Mouse (Mus musculus): ENCODE results near the gene Axdnd1. TPM values are rescaled to one million over a fixed set of nuclear protein-coding genes. Genes with fewer than 3 reads are reported as not detected.

The Axdnd1 gene
- polyA plus RNA-seq, 1 experiment from 2014 or later = 0.67 TPM

- Histone ChIP-seq H3K9ac (no peak overlapping the region), H3K4me2 (replicated peaks) (no peak overlapping the region), H3K4me1 (no peaks in the 10 kb centered on the region), H3K9me3 (replicated peaks) (no peaks in the 10 kb centered on the region), H3K27me3 (no peaks in the 10 kb centered on the region), H3K36me3 (no peaks in the 10 kb centered on the region), H3K4me3 (no peak overlapping the region), H3K27ac (no peak overlapping the region)
- 94% methylated on average over 2 of the region's 2 CpGs for WGBS
- no peak for ATAC-seq (ENCODE audit: low FRiP score)
These were observed 34.2 kb upstream of the Axdnd1 start for GRCm38 (mm10) chr1:156455005-156455758.

GRCm38 (mm10) chr1:156454384-156454783 lies 33.4 kb upstream of the Axdnd1 start:
- no peak overlapping the region for H3K4me2 ChIP-seq (replicated peaks)
- no peak for ATAC-seq (ENCODE audit: low FRiP score)
- 68% methylated on average over 7 of the region's 7 CpGs for WGBS
- no peaks in the 10 kb centered on the region for H3K4me1 ChIP-seq
- no peaks in the 10 kb centered on the region for H3K36me3 ChIP-seq
- no peaks in the 10 kb centered on the region for H3K9me3 ChIP-seq (replicated peaks)
- no peak overlapping the region for H3K27ac ChIP-seq
- no peak overlapping the region for H3K4me3 ChIP-seq
- H3K9ac ChIP-seq = no peak overlapping the region
- H3K27me3 ChIP-seq = no peaks in the 10 kb centered on the region

GRCm38 (mm10) chr1:156453876-156454275 lies 32.9 kb upstream of the Axdnd1 start:
- Histone ChIP-seq H3K4me1 (no peaks in the 10 kb centered on the region), H3K27me3 (no peaks in the 10 kb centered on the region), H3K4me2 (replicated peaks) (no peak overlapping the region), H3K27ac (no peak overlapping the region), H3K9ac (no peak overlapping the region), H3K4me3 (no peak overlapping the region), H3K36me3 (no peaks in the 10 kb centered on the region), H3K9me3 (replicated peaks) (no peaks in the 10 kb centered on the region)
- no peak for ATAC-seq (ENCODE audit: low FRiP score)
- 80% methylated on average over 10 of the region's 10 CpGs for WGBS

- no peak overlapping the region for H3K9ac ChIP-seq
- H3K27me3 ChIP-seq = no peaks in the 10 kb centered on the region
- H3K4me2 ChIP-seq (replicated peaks) = no peak overlapping the region
- H3K4me1 ChIP-seq = no peaks in the 10 kb centered on the region
- H3K36me3 ChIP-seq = no peaks in the 10 kb centered on the region
- ATAC-seq (ENCODE audit: low FRiP score) = no peak
- no peak overlapping the region for H3K4me3 ChIP-seq
- no peaks in the 10 kb centered on the region for H3K9me3 ChIP-seq (replicated peaks)
- WGBS = 50% methylated on average over 4 of the region's 4 CpGs
- no peak overlapping the region for H3K27ac ChIP-seq
These were observed 29.5 kb upstream of the Axdnd1 start for GRCm38 (mm10) chr1:156450478-156450877.

GRCm38 (mm10) chr1:156449691-156450090 lies 28.7 kb upstream of the Axdnd1 start:
- no peaks in the 10 kb centered on the region for H3K27me3 ChIP-seq
- no peak overlapping the region for H3K4me3 ChIP-seq
- 68% methylated on average over 17 of the region's 17 CpGs for WGBS
- H3K4me2 ChIP-seq (replicated peaks) = no peak overlapping the region
- H3K9me3 ChIP-seq (replicated peaks) = no peaks in the 10 kb centered on the region
- H3K27ac ChIP-seq = no peak overlapping the region
- no peak overlapping the region for H3K9ac ChIP-seq
- H3K36me3 ChIP-seq = peaks cover 3% of the 10 kb centered on the region; the same call in 1 of the 2 replicates
- no peaks in the 10 kb centered on the region for H3K4me1 ChIP-seq
- no peak for ATAC-seq (ENCODE audit: low FRiP score)

GRCm38 (mm10) chr1:156449089-156449488 lies 28.1 kb upstream of the Axdnd1 start:
- no peaks in the 10 kb centered on the region for H3K4me1 ChIP-seq
- peaks cover 4% of the 10 kb centered on the region; the same call in 1 of the 2 replicates for H3K36me3 ChIP-seq
- no peak overlapping the region for H3K4me2 ChIP-seq (replicated peaks)
- H3K9ac ChIP-seq = no peak overlapping the region
- no peak for ATAC-seq (ENCODE audit: low FRiP score)
- WGBS = 81% methylated on average over 7 of the region's 7 CpGs
- H3K27me3 ChIP-seq = no peaks in the 10 kb centered on the region
- H3K9me3 ChIP-seq (replicated peaks) = no peaks in the 10 kb centered on the region
- H3K4me3 ChIP-seq = no peak overlapping the region
- no peak overlapping the region for H3K27ac ChIP-seq

GRCm38 (mm10) chr1:156445049-156445448 lies 24.1 kb upstream of the Axdnd1 start:
- Histone ChIP-seq H3K9ac (no peak overlapping the region), H3K4me2 (replicated peaks) (no peak overlapping the region), H3K27me3 (no peaks in the 10 kb centered on the region), H3K9me3 (replicated peaks) (no peaks in the 10 kb centered on the region), H3K36me3 (peaks cover 10% of the 10 kb centered on the region; the same call in 1 of the 2 replicates), H3K4me3 (no peak overlapping the region), H3K4me1 (no peaks in the 10 kb centered on the region), H3K27ac (no peak overlapping the region)
- ATAC-seq (ENCODE audit: low FRiP score) = no peak
- 94% methylated on average over 1 of the region's 1 CpGs for WGBS

- Histone ChIP-seq H3K4me1 (no peaks in the 10 kb centered on the region), H3K4me3 (no peak overlapping the region), H3K36me3 (peaks cover 10% of the 10 kb centered on the region; the same call in 1 of the 2 replicates), H3K9ac (no peak overlapping the region), H3K27ac (no peak overlapping the region), H3K9me3 (replicated peaks) (no peaks in the 10 kb centered on the region), H3K27me3 (no peaks in the 10 kb centered on the region), H3K4me2 (replicated peaks) (no peak overlapping the region)
- no peak for ATAC-seq (ENCODE audit: low FRiP score)
- WGBS = 89% methylated on average over 6 of the region's 6 CpGs
These were observed 21.8 kb upstream of the Axdnd1 start for GRCm38 (mm10) chr1:156442776-156443175.

- Histone ChIP-seq H3K4me2 (replicated peaks) (no peak overlapping the region), H3K9me3 (replicated peaks) (no peaks in the 10 kb centered on the region), H3K27ac (no peak overlapping the region), H3K9ac (no peak overlapping the region), H3K4me1 (no peaks in the 10 kb centered on the region), H3K4me3 (no peak overlapping the region), H3K36me3 (peaks cover 13% of the 10 kb centered on the region; the same call in 1 of the 2 replicates), H3K27me3 (no peaks in the 10 kb centered on the region)
- WGBS = 97% methylated on average over 12 of the region's 12 CpGs
- ATAC-seq (ENCODE audit: low FRiP score) = no peak
These were observed 21.3 kb upstream of the Axdnd1 start for GRCm38 (mm10) chr1:156442266-156442665.

GRCm38 (mm10) chr1:156437726-156438125 lies 16.8 kb upstream of the Axdnd1 start:
- Histone ChIP-seq H3K27me3 (no peaks in the 10 kb centered on the region), H3K9me3 (replicated peaks) (no peaks in the 10 kb centered on the region), H3K27ac (no peak overlapping the region), H3K9ac (no peak overlapping the region), H3K36me3 (peaks cover 27% of the 10 kb centered on the region), H3K4me1 (no peaks in the 10 kb centered on the region), H3K4me3 (no peak overlapping the region), H3K4me2 (replicated peaks) (no peak overlapping the region)
- ATAC-seq (ENCODE audit: low FRiP score) = no peak
- WGBS = 93% methylated on average over 5 of the region's 5 CpGs

- no peaks in the 10 kb centered on the region for H3K4me1 ChIP-seq
- no peaks in the 10 kb centered on the region for H3K27me3 ChIP-seq
- H3K9me3 ChIP-seq (replicated peaks) = no peaks in the 10 kb centered on the region
- H3K27ac ChIP-seq = no peak overlapping the region
- peaks cover 30% of the 10 kb centered on the region for H3K36me3 ChIP-seq
- H3K4me3 ChIP-seq = no peak overlapping the region
- ATAC-seq (ENCODE audit: low FRiP score) = no peak
- H3K9ac ChIP-seq = no peak overlapping the region
- H3K4me2 ChIP-seq (replicated peaks) = no peak overlapping the region
- WGBS = 94% methylated on average over 8 of the region's 8 CpGs
These were observed 16.2 kb upstream of the Axdnd1 start for GRCm38 (mm10) chr1:156437016-156437708.

- peaks cover 43% of the 10 kb centered on the region for H3K36me3 ChIP-seq
These were observed 12.5 kb upstream of the Axdnd1 start for GRCm38 (mm10) chr1:156433497-156433896.

More at GRCm38 (mm10) chr1:156433497-156433896, 12.5 kb upstream of the Axdnd1 start:
- no peaks in the 10 kb centered on the region for H3K4me1 ChIP-seq
- no peaks in the 10 kb centered on the region for H3K27me3 ChIP-seq
- H3K9ac ChIP-seq = no peak overlapping the region
- no peaks in the 10 kb centered on the region for H3K9me3 ChIP-seq (replicated peaks)
- H3K27ac ChIP-seq = no peak overlapping the region
- no peak overlapping the region for H3K4me2 ChIP-seq (replicated peaks)
- no peak overlapping the region for H3K4me3 ChIP-seq
- WGBS = 96% methylated on average over 3 of the region's 3 CpGs
- ATAC-seq (ENCODE audit: low FRiP score) = no peak

Data from hindbrain, embryonic 12.5 days (tissue).